Mouse (Mus musculus): Measurements from ENCODE around the gene Rin3.
A peak's percentile ranks its signal among the peaks of the same experiment; 100 is the strongest.

Gene Rin3

DNA sequence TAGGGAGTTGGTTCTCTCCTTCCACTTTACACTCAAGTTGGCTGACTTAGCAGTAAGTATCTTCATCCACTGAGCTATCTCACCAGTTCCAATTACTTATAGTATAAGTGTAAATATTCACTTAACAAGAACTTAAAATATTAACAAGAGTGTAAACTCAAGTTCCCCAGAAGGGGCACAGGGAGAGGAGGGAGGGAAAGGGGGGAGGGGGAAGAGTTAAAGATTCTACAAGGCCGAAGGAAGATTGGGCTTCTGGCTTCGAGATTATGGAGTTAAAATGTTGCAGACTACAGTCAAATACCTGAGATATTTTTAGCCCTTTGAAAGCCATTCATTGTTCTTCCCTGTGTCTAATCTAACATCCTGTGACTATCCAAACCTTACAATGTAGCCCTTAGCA is 141.6 kb downstream of the Rin3 start:
- no peak for DNase-seq

DNA sequence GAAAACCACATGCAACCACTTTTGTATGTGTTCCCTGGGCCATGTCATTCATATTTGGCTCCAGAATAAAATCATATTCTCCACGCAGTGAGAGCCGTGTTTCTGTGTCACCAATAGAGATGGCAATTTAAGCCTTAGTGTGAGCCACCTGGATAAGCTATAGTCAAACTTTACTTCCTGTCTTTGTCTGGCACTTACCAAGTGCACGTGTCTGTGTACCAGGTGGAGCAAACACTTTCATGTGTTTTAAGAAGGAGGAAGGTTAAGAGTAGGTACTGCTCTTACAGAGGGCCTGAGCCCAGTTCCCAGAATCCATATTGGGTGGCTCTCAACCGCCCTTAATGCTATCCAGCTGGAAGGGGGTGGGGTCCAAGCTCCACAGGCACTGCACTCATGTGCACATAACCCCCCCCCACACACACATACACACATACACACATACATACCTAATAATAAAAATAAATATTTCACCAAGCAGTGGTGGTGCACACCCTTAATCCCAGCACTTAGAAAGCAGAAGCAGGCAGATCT is 142.3 kb downstream of the Rin3 start:
- DNase-seq = no peak

DNA sequence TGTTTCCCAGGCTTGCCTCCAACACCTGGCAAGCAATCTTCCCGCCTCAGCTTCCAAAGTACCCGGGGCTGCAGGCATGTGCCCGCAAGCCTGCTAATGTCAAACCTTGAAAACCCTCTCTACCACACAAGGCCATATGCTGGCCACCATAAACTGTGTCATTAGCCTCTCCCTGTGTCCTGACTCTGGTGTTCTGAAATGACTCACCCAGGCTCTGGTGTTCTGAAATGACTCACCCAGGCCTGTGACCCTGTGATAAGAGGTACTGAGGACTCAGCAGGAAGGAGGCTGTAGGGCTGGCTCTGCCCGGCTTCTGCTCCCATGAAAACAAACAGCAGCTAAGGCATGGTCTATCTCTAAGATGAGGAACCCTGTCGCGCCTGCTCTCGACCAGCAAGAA is 143.4 kb downstream of the Rin3 start:
- peak; percentile 78 for DNase-seq

DNA sequence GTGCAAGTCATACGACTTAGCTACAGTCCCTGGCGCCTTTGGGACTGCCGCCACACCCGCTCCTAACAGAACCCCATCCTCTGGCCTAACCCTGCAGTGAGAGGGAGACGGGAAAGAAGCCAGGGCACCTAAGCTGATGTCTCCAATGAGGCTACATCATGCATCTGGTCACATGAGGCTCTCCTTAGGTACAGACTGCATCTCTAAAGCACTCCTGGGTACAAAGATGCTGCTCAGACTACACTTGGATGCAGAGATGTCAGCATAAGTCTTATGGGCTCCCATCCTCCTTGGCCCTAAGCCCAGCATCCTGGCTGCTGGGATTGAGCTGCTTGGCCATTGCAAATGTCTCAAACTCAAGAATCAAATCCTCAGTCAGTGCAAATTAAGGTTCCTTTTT is 146.8 kb downstream of the Rin3 start:
- no peak for DNase-seq

DNA sequence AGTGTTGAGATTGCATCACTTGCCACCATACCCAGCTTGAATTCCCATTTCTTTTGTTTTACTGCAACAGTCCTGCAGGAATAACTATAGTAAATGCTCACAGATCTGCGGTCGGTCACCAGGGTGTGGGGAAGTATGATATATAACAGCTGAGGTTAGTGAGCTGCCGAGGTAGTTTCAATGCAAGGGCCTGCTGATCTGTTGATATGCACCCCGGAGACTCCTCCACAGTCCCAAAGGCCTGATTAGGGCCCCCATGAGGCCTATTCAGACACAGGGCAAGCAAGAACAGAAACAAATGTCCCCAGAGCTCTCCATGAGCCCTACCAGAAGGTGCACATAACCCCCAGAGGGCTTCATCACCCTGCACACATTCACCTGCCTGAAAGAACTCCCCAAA is 147.4 kb downstream of the Rin3 start:
- DNase-seq = peak; percentile 30

GRCm38 (mm10) chr12:102432238-102432637 is 149.4 kb downstream of the Rin3 start:
- DNase-seq = no peak

DNA sequence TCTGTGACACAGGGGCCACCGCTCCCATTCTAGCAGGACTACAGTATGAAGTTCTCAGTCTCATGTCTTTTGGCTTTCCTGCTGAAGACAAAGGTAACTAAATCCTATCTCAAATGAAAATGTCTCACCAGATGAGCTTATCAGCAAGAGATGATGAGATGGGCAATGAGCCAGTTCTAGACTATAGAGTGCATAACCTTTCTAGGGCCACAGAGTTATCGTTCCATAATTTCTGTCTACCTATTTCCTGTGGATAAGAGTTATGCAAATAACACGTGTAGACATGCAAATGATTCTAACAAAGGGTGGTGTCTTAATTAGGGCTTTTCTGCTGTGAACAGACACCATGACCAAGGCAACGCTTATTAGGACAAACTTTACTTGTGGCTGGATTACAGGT is 151.3 kb downstream of the Rin3 start:
- DNase-seq = no peak

DNA sequence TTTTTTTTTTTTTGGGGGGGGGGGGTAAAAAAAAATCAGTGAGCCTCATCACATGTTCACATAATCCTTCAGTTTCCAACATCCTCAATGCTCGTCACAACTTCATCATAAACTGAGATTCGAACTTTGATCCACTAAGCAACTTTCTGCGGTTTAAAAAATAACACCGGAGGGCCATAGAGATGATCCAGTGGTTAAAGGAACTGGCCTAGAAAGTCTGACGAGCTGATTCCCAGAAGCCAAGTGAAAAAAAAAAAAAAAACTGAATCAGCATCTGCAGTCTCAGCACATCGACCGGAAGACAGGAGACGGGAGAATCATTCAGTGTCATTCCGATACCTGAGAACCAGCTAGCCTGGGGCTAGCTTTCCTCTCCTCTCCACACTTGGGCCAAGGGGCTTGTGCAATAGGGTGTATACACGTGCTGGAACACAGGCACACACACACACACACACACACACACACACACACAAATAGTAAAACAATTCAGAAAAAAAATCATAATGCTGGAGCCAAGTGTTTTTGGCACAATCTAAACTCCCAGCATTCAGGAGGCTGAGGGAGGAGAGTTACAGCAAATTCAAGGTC is 154.2 kb downstream of the Rin3 start:
- DNase-seq = no peak

GRCm38 (mm10) chr12:102437952-102438351 is 155.1 kb downstream of the Rin3 start:
- DNase-seq = no peak

- DNase-seq = no peak
These were observed 156.3 kb downstream of the Rin3 start for GRCm38 (mm10) chr12:102438983-102439631.

DNA sequence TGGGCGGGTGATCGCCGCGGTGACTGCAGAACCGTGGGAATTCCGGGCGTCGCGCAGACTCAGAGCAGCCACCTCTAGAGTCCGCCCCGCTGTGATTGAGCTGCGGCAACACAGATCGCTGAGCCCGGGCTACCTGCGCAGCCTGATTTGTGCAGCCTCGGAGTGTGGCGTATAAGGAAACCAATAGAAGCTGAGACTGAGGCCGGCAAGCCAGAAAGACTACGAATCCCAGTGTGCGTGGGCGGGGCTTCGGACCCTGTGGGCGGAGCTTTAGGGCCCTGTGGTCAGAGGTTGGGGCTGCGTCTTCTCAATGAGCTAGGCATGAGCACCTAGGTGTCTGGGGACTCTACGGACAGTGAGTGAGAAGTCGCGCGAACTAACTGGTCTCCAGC is 156.8 kb downstream of the Rin3 start, which contains the start of gene Lgmn:
TSS of gene Lgmn (minus strand) at position 182 of the 392 bp plus-strand sequence.
- peak; percentile 96 for DNase-seq

Measured in liver (tissue).